Mouse (Mus musculus): ENCODE measurements around the gene Atg3. TPM values are rescaled to one million over a fixed set of nuclear protein-coding genes. Genes with fewer than 3 reads are reported as not detected.

Atg3 gene
- 28.3 and 32.9 TPM in 2 replicates for polyA plus RNA-seq (2015; fragmentation: Nextera tagmentation; extraction: Ambion mirVana)

- H3K27me3 ChIP-seq (replicated peaks), result no peaks in the 10 kb centered on the region
- peak within 1 kb of the TSS; percentile 94 for H3K27ac ChIP-seq (replicated peaks)
- peak within 1 kb of the TSS; percentile 94 for H3K4me3 ChIP-seq
- H3K4me2 ChIP-seq, result peak within 1 kb of the TSS; percentile 76
- H3K4me1 ChIP-seq, result peaks cover 27% of the 10 kb centered on the region
- peaks cover 33% of the 10 kb centered on the region for H3K36me3 ChIP-seq
- under 1% methylated on average over 64 of the region's 64 CpGs for WGBS
- peak; percentile 96 for ATAC-seq (ENCODE audit: extremely low read depth, insufficient number of reproducible peaks, low FRiP score, low TSS enrichment)
- H3K9me3 ChIP-seq, result no peaks in the 10 kb centered on the region
- peak within 1 kb of the TSS; percentile 92 for H3K9ac ChIP-seq
Measured at GRCm38 (mm10) chr16:45158522-45159388, at the start of gene Atg3, which contains the start of gene Slc35a5. Gene Atg3 (plus strand): TSS chr16:45158785. Gene Slc35a5 (minus strand): TSS chr16:45158706.

GRCm38 (mm10) chr16:45110498-45110897, 48.1 kb upstream of the Atg3 start:
- H3K4me1 ChIP-seq, result peaks cover 27% of the 10 kb centered on the region
- no peak overlapping the region for H3K9ac ChIP-seq
- no peak overlapping the region for H3K4me2 ChIP-seq
- H3K4me3 ChIP-seq, result no peak overlapping the region
- ATAC-seq (ENCODE audit: extremely low read depth, insufficient number of reproducible peaks, low FRiP score, low TSS enrichment), result peak; percentile 67; the same call in 1 of the 2 replicates
- H3K36me3 ChIP-seq, result peaks cover 32% of the 10 kb centered on the region
- no peaks in the 10 kb centered on the region for H3K27me3 ChIP-seq (replicated peaks)
- H3K9me3 ChIP-seq, result no peaks in the 10 kb centered on the region
- peak overlapping the region; percentile 46 for H3K27ac ChIP-seq (replicated peaks)
- WGBS, result 14% methylated on average over 4 of the region's 4 CpGs

GRCm38 (mm10) chr16:45117200-45117599, 41.4 kb upstream of the Atg3 start:
- ATAC-seq (ENCODE audit: extremely low read depth, insufficient number of reproducible peaks, low FRiP score, low TSS enrichment), result no peak
- no peaks in the 10 kb centered on the region for H3K27me3 ChIP-seq (replicated peaks)
- peaks cover 21% of the 10 kb centered on the region for H3K4me1 ChIP-seq
- H3K27ac ChIP-seq (replicated peaks), result no peak overlapping the region
- WGBS, result 85% methylated on average over 3 of the region's 3 CpGs
- H3K4me3 ChIP-seq, result no peak overlapping the region
- H3K36me3 ChIP-seq, result peaks cover 58% of the 10 kb centered on the region
- no peak overlapping the region for H3K4me2 ChIP-seq
- H3K9ac ChIP-seq, result no peak overlapping the region
- no peaks in the 10 kb centered on the region for H3K9me3 ChIP-seq

GRCm38 (mm10) chr16:45118760-45119159, 39.8 kb upstream of the Atg3 start:
- peaks cover 61% of the 10 kb centered on the region for H3K36me3 ChIP-seq
- 74% methylated on average over 3 of the region's 3 CpGs for WGBS
- no peaks in the 10 kb centered on the region for H3K27me3 ChIP-seq (replicated peaks)
- no peak for ATAC-seq (ENCODE audit: extremely low read depth, insufficient number of reproducible peaks, low FRiP score, low TSS enrichment)
- H3K4me2 ChIP-seq, result no peak overlapping the region
- H3K9me3 ChIP-seq, result no peaks in the 10 kb centered on the region
- H3K9ac ChIP-seq, result no peak overlapping the region
- H3K27ac ChIP-seq (replicated peaks), result no peak overlapping the region
- no peak overlapping the region for H3K4me3 ChIP-seq
- peaks cover 23% of the 10 kb centered on the region for H3K4me1 ChIP-seq

GRCm38 (mm10) chr16:45120844-45121425, 37.6 kb upstream of the Atg3 start:
- 0 out of 2 replicates have a peak overlapping the region, but pooled peaks have one; percentile 3 for H3K4me2 ChIP-seq
- H3K36me3 ChIP-seq, result peaks cover 55% of the 10 kb centered on the region
- H3K27ac ChIP-seq (replicated peaks), result peak overlapping the region; percentile 64
- no peak for ATAC-seq (ENCODE audit: extremely low read depth, insufficient number of reproducible peaks, low FRiP score, low TSS enrichment)
- no peaks in the 10 kb centered on the region for H3K9me3 ChIP-seq
- H3K4me3 ChIP-seq, result no peak overlapping the region
- H3K9ac ChIP-seq, result no peak overlapping the region
- H3K4me1 ChIP-seq, result peaks cover 29% of the 10 kb centered on the region
- H3K27me3 ChIP-seq (replicated peaks), result no peaks in the 10 kb centered on the region
- 21% methylated on average over 5 of the region's 5 CpGs for WGBS

DNA sequence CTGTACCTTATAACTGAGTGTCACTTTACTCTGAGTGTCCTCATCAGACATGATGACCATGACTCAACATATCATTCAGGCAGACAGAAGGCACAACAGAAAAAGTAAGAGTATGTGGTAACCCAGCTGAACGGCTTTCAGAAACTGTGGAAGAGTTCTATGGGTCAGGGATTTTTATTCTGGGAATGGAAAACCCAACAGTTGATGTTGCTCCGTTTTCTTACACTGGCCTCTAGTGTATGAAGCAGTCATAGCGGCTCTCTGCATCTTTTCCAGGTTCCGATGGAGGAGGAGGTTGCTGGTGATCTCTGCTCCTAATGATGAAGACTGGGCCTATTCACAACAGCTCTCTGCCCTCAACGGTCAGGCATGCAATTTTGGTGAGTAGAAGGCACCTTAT, 36.0 kb upstream of the Atg3 start:
- H3K4me1 ChIP-seq, result peaks cover 29% of the 10 kb centered on the region
- H3K27me3 ChIP-seq (replicated peaks), result no peaks in the 10 kb centered on the region
- H3K9me3 ChIP-seq, result no peaks in the 10 kb centered on the region
- no peak overlapping the region for H3K4me3 ChIP-seq
- H3K36me3 ChIP-seq, result peaks cover 54% of the 10 kb centered on the region
- no peak for ATAC-seq (ENCODE audit: extremely low read depth, insufficient number of reproducible peaks, low FRiP score, low TSS enrichment)
- H3K27ac ChIP-seq (replicated peaks), result no peak overlapping the region
- H3K4me2 ChIP-seq, result no peak overlapping the region
- WGBS, result 57% methylated on average over 5 of the region's 5 CpGs
- H3K9ac ChIP-seq, result no peak overlapping the region

DNA sequence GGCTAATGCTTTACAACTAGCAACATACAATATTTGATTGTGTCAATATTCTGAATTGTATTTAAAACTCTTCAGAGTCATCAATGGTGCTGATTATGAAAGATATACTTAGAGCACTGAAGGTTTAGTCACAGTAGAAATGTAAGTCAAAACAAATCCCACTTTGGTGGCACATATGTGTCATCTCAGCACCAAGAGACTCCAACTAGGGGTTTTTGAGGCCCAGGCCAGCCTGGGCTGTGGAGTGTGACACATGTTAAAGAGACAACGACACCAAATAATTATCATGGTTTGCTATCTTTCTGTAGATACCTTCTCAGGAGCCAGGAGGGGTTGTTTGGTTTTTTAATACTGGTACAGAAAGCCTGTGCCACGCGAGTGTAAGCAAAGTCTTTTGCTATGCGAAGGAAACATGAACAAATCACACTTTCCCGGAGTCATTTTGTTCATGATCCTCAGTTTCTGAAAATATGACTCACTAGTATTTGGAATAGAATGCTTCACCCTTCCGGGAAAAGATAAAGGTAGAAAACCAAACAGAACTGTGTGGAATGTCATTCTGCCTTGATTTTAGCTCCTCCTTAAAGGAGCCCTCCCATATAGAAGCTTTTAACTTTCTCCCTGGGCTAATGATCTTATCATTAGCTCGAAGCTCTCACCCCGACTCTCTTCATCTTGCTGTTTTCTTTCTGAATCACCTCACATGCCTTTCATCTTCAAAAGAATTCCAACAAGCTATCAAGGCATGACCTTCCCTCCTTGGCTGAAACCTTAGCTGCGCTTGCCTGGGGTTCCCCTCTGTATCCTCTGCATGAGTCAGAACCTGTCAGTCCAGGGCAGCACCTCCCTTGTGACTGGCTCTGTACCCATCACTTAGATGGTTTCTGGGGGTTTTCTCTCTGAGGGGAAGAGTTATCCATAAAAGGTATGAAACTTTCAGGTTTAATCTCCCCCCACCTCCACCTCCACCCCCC, 34.1 kb upstream of the Atg3 start:
- no peak for ATAC-seq (ENCODE audit: extremely low read depth, insufficient number of reproducible peaks, low FRiP score, low TSS enrichment)

GRCm38 (mm10) chr16:45127936-45128710, 30.5 kb upstream of the Atg3 start:
- Histone ChIP-seq H3K4me2 (no peak overlapping the region), H3K36me3 (peaks cover 46% of the 10 kb centered on the region), H3K27ac (replicated peaks) (no peak overlapping the region), H3K27me3 (replicated peaks) (no peaks in the 10 kb centered on the region), H3K9ac (no peak overlapping the region), H3K4me1 (peaks cover 9% of the 10 kb centered on the region), H3K9me3 (no peaks in the 10 kb centered on the region), H3K4me3 (no peak overlapping the region)
- no peak for ATAC-seq (ENCODE audit: extremely low read depth, insufficient number of reproducible peaks, low FRiP score, low TSS enrichment)
- WGBS, result 69% methylated on average over 2 of the region's 2 CpGs

More for the DNA sequence above, 34.1 kb upstream of the Atg3 start:
- H3K4me2 ChIP-seq, result no peak overlapping the region
- H3K27ac ChIP-seq (replicated peaks), result 0 out of 2 replicates have a peak overlapping the region, but pooled peaks have one; percentile 30
- H3K4me1 ChIP-seq, result peaks cover 29% of the 10 kb centered on the region
- WGBS, result 40% methylated on average over 9 of the region's 9 CpGs
- H3K9ac ChIP-seq, result no peak overlapping the region
- peaks cover 49% of the 10 kb centered on the region for H3K36me3 ChIP-seq
- no peaks in the 10 kb centered on the region for H3K9me3 ChIP-seq
- H3K4me3 ChIP-seq, result no peak overlapping the region
- H3K27me3 ChIP-seq (replicated peaks), result no peaks in the 10 kb centered on the region

DNA sequence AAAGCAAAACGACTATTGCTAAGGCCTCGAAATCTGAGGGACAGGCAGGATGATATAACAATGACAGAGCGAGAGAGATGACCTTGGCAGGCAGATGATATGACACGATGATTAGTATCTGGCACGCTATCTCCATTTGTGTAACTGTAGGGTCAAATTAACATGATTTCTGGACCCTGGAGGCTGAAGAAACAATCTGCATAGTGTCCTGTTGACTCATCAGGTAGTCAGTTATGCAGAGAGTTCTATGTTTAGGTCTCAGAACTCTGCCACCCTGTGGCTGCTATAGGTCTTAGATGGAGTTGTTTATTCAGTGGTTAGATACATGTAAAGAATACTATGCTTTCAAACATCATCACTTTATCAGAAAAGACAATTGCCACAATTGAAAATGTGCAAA, 16.9 kb upstream of the Atg3 start:
- Histone ChIP-seq H3K27me3 (replicated peaks) (no peaks in the 10 kb centered on the region), H3K36me3 (peaks cover 71% of the 10 kb centered on the region), H3K4me3 (no peak overlapping the region), H3K4me2 (no peak overlapping the region), H3K27ac (replicated peaks) (no peak overlapping the region), H3K4me1 (no peaks in the 10 kb centered on the region), H3K9ac (no peak overlapping the region), H3K9me3 (no peaks in the 10 kb centered on the region)
- WGBS, result 88% methylated on average over 5 of the region's 5 CpGs
- ATAC-seq (ENCODE audit: extremely low read depth, insufficient number of reproducible peaks, low FRiP score, low TSS enrichment), result no peak

- H3K36me3 ChIP-seq, result peaks cover 79% of the 10 kb centered on the region
- H3K27ac ChIP-seq (replicated peaks), result no peak overlapping the region
- no peaks in the 10 kb centered on the region for H3K27me3 ChIP-seq (replicated peaks)
- H3K9me3 ChIP-seq, result no peaks in the 10 kb centered on the region
- H3K4me3 ChIP-seq, result no peak overlapping the region
- H3K9ac ChIP-seq, result no peak overlapping the region
- ATAC-seq (ENCODE audit: extremely low read depth, insufficient number of reproducible peaks, low FRiP score, low TSS enrichment), result no peak
- no peaks in the 10 kb centered on the region for H3K4me1 ChIP-seq
- no peak overlapping the region for H3K4me2 ChIP-seq
- WGBS, result 86% methylated on average over 5 of the region's 5 CpGs
Measured at GRCm38 (mm10) chr16:45142565-45142964, 16.0 kb upstream of the Atg3 start.
